Mouse (Mus musculus) megakaryocyte, embryonic 14.5 days (primary cell): ENCODE measurements around the gene Bpifa2. TPM values are rescaled to one million over a fixed set of nuclear protein-coding genes. Genes with fewer than 3 reads are reported as not detected.

Experiments
- H3K27me3 ChIP-seq: replicated peaks from 2 replicates; pipeline ENCODE3; 2012; ENCODE audit warnings: inconsistent platforms
- H3K36me3 ChIP-seq: replicated peaks from 2 replicates; pipeline ENCODE3; 2012; ENCODE audit warnings: low read length, inconsistent platforms, mixed read lengths
- H3K4me1 ChIP-seq: 2 replicates; pipeline ENCODE4 v1.6.1; 2012; ENCODE audit warnings: inconsistent platforms
- H3K4me3 ChIP-seq: replicated peaks from 2 replicates; pipeline ENCODE3; 2012; ENCODE audit warnings: moderate library complexity, mild to moderate bottlenecking, inconsistent platforms
- H3K9me3 ChIP-seq: 2 replicates; pipeline ENCODE4 v1.6.1; 2012; ENCODE audit warnings: inconsistent platforms
- FLI1 ChIP-seq: IDR thresholded peaks from 2 replicates; pipeline ENCODE4 v1.6.1; 2012; ENCODE audit warnings: low read length, inconsistent platforms, mixed read lengths
- GATA1 ChIP-seq: IDR thresholded peaks from 3 replicates; pipeline ENCODE4 v1.6.1; 2012; ENCODE audit warnings: mixed read lengths, low read length, inconsistent platforms, borderline replicate concordance
- polyA plus RNA-seq: library from polyadenylated mRNA; stranded (reverse); fragments of >175 nt; gene quantifications from 2 replicates; pipeline ENCODE4 v1.2.3, GENCODE M21; 2012; ENCODE audit warnings: low replicate concordance; ENCODE audit not compliant: insufficient read depth

Gene Bpifa2
- polyA plus RNA-seq, result not detected in 2 replicates

DNA sequence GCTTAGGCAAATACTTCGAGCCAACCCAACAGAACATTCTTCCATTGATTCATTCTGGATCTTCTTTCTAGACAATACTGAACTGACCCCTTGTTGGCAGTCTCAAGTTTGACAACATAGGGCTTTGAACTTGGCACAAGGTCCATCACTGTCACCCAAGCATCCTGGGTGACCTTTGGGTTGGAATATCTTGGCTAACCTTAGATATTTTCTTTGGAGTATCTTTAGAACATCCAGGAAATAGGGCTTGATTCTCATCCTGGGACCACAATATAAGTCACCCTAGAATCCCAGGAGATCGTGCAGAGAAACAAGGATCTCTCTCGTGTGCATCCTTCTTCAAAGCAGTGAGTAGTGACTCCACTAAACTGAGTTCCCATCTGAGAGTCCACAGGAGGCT, at the start of gene Bpifa2:
Gene Bpifa2, plus strand, starts transcription at position 301 of the 400 bp plus-strand sequence.
- no peak for TF ChIP-seq GATA1
- no peak for TF ChIP-seq FLI1
- H3K4me3 ChIP-seq, result no peak within 1 kb of the TSS
- H3K9me3 ChIP-seq, result no peaks in the 10 kb centered on the region
- H3K27me3 ChIP-seq, result peaks cover 6% of the 10 kb centered on the region
- H3K36me3 ChIP-seq, result no peaks in the 10 kb centered on the region
- H3K4me1 ChIP-seq, result no peaks in the 10 kb centered on the region

DNA sequence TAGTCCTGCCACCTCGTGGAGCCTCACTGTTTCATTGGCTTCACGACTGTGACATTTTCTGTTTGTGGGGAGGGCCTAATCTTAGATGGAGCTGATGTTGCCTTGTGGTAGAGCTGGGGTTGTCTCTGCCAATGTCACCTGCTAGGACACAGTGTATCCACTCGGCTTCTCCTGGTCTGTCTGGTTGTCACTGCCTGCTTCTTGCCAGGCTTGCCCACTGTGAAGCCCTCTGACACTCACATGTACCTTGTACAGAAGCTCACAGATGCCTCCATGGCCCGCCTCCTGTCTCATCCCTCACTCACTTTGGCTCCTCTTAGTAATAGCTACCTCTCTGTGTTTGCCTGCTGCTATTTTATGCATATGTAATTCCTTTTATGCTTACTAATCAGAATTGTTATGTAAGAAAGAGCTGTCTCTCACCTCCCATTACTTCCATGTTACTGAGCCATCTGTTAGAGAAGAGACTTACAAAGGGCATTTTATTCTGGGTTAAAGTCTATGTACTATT, 45.2 kb upstream of the Bpifa2 start:
- Histone ChIP-seq H3K4me1 (no peaks in the 10 kb centered on the region), H3K4me3 (no peak overlapping the region), H3K27me3 (peaks cover 34% of the 10 kb centered on the region), H3K36me3 (no peaks in the 10 kb centered on the region), H3K9me3 (no peaks in the 10 kb centered on the region)
- TF ChIP-seq FLI1, result no peak
- TF ChIP-seq GATA1, result no peak

DNA sequence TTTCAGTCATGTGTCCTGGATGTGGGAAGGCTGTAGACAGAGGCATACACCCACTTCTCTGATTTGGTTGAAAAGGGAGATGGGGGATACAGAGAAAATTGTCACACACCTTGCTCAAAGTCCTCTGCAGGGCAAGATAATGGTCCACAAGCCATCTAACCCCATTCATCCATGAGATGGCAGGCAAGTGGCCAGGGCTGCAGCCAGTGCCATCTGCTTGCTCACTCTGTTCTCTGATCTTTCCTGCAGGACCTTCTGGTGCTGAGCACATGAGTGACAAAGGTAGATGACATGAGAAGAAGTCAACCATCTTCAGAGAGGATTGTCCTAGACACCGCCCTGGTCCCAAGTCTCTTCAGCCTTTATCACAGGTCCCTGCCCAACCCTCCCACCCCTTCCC, 44.7 kb upstream of the Bpifa2 start:
- H3K36me3 ChIP-seq, result no peaks in the 10 kb centered on the region
- no peaks in the 10 kb centered on the region for H3K4me1 ChIP-seq
- no peak overlapping the region for H3K4me3 ChIP-seq
- peaks cover 37% of the 10 kb centered on the region for H3K27me3 ChIP-seq
- no peaks in the 10 kb centered on the region for H3K9me3 ChIP-seq
- TF ChIP-seq GATA1 (no peak), FLI1 (no peak)

DNA sequence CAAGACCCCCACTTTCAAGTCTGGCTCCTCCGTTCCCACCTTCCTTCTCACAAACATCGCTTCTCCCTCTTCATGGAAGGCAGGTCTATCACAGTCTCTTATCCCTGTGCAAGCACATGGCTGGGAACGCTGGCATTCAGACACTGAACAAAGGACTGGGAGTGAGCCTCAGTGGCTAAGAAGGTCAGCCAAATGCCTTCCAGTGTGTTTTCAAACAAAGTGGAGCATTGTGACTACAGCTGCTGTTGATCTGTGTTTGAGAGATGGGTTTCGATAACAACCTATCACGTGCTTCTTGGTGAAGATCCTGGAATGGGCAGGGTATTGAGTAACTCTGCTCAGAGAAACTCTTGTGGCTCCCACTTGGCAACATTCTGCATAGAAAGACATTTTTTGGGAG, 37.8 kb upstream of the Bpifa2 start:
- H3K36me3 ChIP-seq, result no peaks in the 10 kb centered on the region
- no peak overlapping the region for H3K4me3 ChIP-seq
- H3K27me3 ChIP-seq, result peaks cover 13% of the 10 kb centered on the region
- no peaks in the 10 kb centered on the region for H3K4me1 ChIP-seq
- TF ChIP-seq FLI1 (no peak), GATA1 (no peak)
- no peaks in the 10 kb centered on the region for H3K9me3 ChIP-seq

DNA sequence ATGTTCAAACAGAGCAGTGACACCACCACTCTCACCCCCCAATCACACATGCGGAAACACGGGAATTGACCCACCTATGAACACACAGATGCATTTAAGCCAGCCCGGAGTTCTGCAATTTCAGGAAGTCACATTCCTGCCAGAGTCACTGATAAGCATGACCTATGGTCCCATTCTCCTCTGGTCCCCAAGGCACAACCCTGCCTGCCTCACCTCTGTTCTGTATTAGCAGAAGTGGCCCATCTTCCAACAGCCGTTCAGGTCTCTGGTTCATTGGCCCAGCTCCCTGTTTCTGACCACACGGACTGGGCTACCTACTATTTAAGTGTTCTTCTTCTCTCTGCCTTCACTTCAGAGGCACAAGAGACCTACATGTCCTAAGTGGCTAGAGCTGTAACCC, 33.5 kb upstream of the Bpifa2 start, which contains the start of gene Bpifa6:
Gene Bpifa6, plus strand, starts transcription at position 364 of the 400 bp plus-strand sequence.
- Histone ChIP-seq H3K36me3 (no peaks in the 10 kb centered on the region), H3K9me3 (no peaks in the 10 kb centered on the region), H3K4me1 (no peaks in the 10 kb centered on the region), H3K27me3 (peaks cover 8% of the 10 kb centered on the region), H3K4me3 (no peak within 1 kb of the TSS)
- TF ChIP-seq GATA1 (no peak), FLI1 (no peak)

DNA sequence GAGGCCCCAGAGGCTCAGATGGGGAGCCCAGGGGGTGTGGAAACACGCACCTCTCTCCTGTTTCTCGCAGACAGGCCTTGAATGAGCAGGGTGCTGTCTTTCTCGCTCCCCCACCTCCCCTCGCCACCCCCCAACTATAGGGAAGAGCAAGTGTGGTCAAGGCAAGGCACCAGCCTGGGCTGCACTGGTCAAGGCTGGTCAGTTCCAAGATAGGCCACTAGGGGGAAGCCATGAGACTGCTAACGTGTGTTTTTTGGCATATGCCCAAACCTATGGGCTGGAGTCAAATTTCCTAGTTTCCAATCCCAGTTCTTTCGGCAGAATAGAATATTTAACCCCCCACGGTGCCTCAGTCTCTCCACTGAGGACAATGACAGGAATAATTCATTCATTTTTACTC, 12.3 kb upstream of the Bpifa2 start:
- H3K27me3 ChIP-seq, result peaks cover 11% of the 10 kb centered on the region
- TF ChIP-seq GATA1 (no peak), FLI1 (no peak)

DNA sequence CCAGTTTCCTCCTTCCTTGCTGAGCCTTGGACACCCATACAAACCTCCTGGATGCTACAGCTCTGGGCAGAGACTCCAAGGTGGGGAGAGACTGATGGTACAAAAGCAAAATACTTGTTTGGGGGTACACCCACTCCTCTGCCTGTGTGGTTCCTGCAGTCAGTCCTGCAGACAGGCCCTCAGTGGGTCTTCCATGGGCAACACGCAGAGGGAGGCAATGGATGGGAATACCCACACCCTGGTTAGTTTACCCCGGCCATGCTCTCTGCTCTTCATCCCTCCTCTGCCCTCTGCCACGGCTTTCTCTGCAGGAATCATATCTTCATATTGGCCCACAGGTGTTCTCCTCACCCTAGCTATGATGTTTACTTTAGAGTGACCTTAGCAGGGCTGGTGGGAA, 7.6 kb upstream of the Bpifa2 start:
- peaks cover 5% of the 10 kb centered on the region for H3K27me3 ChIP-seq
- TF ChIP-seq FLI1 (no peak), GATA1 (no peak)
- no peaks in the 10 kb centered on the region for H3K4me1 ChIP-seq
- H3K36me3 ChIP-seq, result no peaks in the 10 kb centered on the region
- H3K9me3 ChIP-seq, result no peaks in the 10 kb centered on the region
- H3K4me3 ChIP-seq, result no peak overlapping the region

More for the DNA sequence above, 12.3 kb upstream of the Bpifa2 start:
- Histone ChIP-seq H3K9me3 (no peaks in the 10 kb centered on the region), H3K4me3 (no peak overlapping the region), H3K36me3 (no peaks in the 10 kb centered on the region), H3K4me1 (no peaks in the 10 kb centered on the region)

DNA sequence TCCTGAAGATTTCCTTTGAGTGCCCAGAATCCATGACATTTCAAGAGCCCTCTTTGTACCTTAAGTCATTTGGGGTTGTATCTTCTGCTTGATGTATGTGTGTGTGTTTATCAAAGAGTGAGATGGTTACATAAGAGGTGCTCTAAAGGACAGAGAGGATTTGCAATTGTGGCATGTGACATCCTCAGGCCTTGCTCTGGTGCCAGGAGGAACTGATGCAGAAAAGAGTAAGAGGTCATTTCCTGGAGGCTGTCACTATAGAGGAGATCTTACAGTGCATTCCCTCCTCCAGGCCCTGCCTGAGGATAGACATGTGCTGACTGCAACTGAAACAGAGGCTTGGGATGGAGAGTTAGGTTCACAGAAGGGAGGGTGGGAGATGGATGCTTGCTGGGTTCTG, 7.0 kb upstream of the Bpifa2 start:
- Histone ChIP-seq H3K27me3 (peaks cover 8% of the 10 kb centered on the region), H3K4me1 (no peaks in the 10 kb centered on the region), H3K9me3 (no peaks in the 10 kb centered on the region), H3K4me3 (no peak overlapping the region), H3K36me3 (no peaks in the 10 kb centered on the region)
- TF ChIP-seq GATA1, result no peak

DNA sequence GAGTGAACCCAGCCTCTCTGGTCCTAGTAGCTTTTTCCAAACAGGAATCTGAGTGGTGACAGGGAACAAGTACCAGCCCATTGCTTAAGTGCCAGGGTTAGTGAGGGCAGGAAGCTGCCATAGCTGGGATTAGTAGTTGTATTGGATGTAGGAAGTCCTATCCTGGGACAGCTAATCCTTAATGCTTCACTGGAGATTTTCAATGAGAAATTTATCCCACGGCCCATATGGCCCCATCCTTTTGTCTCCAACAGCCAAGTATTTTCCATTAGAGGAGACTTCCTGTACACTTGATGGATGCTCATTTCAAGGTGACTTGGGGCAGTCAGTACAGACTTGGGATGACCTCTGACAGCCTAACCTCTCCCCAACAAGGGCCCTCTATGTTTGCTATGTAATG, 3.6 kb upstream of the Bpifa2 start:
- Histone ChIP-seq H3K36me3 (no peaks in the 10 kb centered on the region), H3K9me3 (no peaks in the 10 kb centered on the region), H3K27me3 (peaks cover 8% of the 10 kb centered on the region), H3K4me1 (no peaks in the 10 kb centered on the region), H3K4me3 (no peak overlapping the region)
- TF ChIP-seq FLI1 (no peak), GATA1 (no peak)

DNA sequence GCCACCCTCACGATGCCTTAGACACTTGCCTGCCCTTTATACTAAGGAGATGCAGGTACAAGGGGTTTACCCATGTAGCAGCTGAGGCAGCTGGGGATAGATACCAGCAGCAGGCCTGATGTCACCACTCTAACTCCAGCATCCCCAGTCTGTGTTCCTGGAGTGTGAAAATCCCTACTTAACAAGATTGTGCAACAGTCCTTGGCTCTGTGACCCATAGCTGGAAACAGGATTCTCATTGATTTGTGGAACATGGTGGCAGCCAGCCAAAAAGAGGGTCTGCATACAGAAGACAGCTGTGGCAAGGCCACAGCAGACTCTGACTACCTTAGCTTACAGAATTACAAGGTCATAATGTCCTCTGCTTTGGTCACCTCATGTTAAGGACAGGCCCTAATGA, 3.0 kb upstream of the Bpifa2 start:
- Histone ChIP-seq H3K36me3 (no peaks in the 10 kb centered on the region), H3K4me1 (no peaks in the 10 kb centered on the region), H3K9me3 (no peaks in the 10 kb centered on the region), H3K4me3 (no peak overlapping the region), H3K27me3 (peaks cover 8% of the 10 kb centered on the region)
- no peak for TF ChIP-seq GATA1

DNA sequence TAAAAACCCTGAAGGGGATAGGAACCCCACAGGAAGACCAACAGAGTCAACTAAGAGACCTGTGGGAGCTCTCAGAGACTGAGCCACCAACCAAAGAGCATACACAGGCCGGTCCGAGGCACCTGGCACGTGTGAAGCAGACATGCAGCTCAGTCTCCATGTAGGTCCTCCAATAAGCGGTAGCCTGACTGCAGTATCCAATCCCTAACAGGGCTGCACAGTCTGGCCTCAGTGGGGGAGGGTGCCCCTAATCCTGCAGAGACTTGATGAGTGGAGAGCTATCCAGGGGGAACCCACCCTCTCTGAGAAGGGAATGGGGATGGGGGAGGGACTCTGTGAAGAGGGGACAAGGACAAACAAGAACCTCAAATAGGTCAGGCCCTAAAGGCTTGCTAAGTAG, 2.3 kb upstream of the Bpifa2 start:
- TF ChIP-seq GATA1, result no peak
- TF ChIP-seq FLI1, result no peak
- Histone ChIP-seq H3K4me1 (no peaks in the 10 kb centered on the region), H3K36me3 (no peaks in the 10 kb centered on the region), H3K27me3 (peaks cover 11% of the 10 kb centered on the region), H3K9me3 (no peaks in the 10 kb centered on the region), H3K4me3 (no peak overlapping the region)
